Mouse (Mus musculus) brain, embryonic 14.5 days (tissue): Measurements from ENCODE around the gene Ppp2r5d. TPM values are rescaled to one million over a fixed set of nuclear protein-coding genes. Genes with fewer than 3 reads are reported as not detected.

Experiments
- DNase-seq: peaks from one replicate; pipeline ENCODE4 v3.0.0-alpha.2; 2011; ENCODE audit warnings: low read depth
- CTCF ChIP-seq: fragments of 200-500 bp; IDR thresholded peaks from 2 replicates; pipeline ENCODE4 v1.5.1; 2012; ENCODE audit warnings: inconsistent platforms, mild to moderate bottlenecking, moderate library complexity, borderline replicate concordance; ENCODE audit not compliant: insufficient read depth, insufficient read length; ENCODE audit errors: extremely low read depth
- POLR2A ChIP-seq: fragments of 200-500 bp; IDR thresholded peaks from 2 replicates; pipeline ENCODE4 v1.6.1; 2012; ENCODE audit warnings: mild to moderate bottlenecking, inconsistent platforms, borderline replicate concordance; ENCODE audit not compliant: poor library complexity, insufficient read depth, insufficient read length, severe bottlenecking; ENCODE audit errors: extremely low read depth
- polyA plus RNA-seq: library from polyadenylated mRNA; depleted of rRNA; stranded (reverse); fragments of >200 nt; gene quantifications from 2 replicates; pipeline ENCODE4 v1.2.3, GENCODE M21; 2012; rRNA removed

The Ppp2r5d gene
- 112 and 114 TPM in 2 replicates for polyA plus RNA-seq

DNA sequence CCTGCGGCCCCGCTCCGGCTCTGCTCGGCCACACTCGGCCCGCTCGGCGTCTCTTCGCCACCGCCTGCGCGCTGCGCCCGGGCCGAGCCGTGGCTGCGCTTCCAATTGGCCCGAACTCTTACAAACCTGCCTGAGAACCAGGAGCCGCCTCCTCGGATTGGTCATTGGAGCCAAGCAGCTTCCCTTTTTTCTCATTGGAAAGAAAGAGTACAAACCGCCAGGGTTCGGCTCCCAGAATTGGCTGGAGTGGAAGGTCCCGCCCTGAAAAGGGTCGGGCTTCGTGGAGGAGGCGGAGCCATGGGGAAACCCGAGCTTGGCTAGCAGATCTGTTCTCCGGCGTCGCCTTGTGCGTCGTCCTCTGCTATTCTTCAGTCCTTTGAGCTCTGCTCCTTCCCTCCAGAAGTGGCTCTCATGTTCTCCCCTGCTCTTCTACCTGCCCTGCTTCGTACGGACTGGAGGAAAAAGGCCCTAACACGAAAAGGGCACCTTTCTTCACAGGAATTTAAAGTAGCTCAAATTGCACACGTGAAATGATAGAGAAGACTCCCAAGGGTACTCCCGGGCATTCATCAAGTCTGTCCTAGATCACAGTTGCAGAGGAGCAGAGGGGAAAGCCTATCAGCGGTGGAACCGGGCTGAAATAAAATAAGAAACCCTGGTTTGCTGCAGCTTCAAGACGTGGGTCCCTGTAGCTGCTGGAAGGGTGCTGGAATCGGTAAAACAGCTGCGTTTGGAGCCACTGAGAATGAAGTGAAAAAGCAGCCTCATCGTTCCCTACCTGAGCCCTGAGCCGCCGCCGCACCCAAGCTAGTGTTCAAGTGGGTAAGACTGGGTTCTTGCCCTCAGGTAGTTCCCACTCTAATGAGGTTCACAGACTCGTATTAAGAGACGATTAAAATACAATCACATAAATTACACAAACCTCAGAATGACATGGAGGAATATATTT is at the start of gene Ppp2r5d:
Gene Ppp2r5d (minus strand): TSS at position 225 of the 949 bp plus-strand sequence.
- TF ChIP-seq CTCF (0 out of 2 replicates have a peak, but pooled peaks have one; percentile 12), POLR2A (peak; percentile 86)

DNA sequence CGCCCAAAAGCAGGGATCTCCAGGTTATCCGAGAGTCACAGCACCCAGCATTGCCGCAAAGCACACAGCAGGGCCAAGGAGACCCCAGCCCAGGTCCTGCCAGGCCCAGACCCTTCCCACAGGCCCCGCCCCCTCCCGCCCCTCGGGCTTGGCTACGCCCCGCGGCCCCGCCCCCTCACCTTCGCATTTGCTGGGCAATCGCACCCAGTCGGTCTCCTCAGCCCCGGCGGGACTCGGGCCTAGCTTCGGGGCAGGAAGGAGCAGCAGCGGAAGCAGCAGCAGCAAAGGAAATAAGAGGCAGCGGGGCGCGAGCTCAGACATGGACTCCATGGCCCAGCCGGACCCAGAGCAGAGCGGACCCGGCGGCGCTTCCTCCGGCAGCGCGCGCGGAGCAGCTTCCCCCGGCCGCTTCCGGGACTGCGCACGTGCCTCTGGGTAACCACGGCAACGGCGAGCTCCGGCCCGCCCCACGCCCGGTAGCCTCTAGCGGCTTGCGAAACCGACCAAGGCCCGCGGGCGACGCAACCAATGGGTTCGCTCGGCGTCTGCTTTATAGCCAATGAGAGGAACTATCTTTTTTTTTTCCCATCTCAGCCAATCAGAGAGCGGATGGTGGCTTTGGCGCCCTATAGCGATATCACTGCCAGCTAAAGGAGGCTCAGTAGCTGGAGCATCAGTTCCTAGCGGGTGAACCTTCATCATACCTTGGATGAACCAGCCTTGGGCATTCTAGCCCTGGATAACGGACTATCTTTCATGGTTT is 47.1 kb upstream of the Ppp2r5d start, which contains the start of gene Cnpy3:
Gene Cnpy3 (minus strand): TSS at position 421 of the 763 bp plus-strand sequence.
- peak; percentile 100 for DNase-seq
- TF ChIP-seq CTCF (no peak), POLR2A (peak; percentile 77)

More for the DNA sequence above, at the start of gene Ppp2r5d:
- peak; percentile 99 for DNase-seq

GRCm38 (mm10) chr17:46751056-46751793 is 46.3 kb upstream of the Ppp2r5d start:
- DNase-seq: no peak
- TF ChIP-seq POLR2A: no peak
- no peak for TF ChIP-seq CTCF

DNA sequence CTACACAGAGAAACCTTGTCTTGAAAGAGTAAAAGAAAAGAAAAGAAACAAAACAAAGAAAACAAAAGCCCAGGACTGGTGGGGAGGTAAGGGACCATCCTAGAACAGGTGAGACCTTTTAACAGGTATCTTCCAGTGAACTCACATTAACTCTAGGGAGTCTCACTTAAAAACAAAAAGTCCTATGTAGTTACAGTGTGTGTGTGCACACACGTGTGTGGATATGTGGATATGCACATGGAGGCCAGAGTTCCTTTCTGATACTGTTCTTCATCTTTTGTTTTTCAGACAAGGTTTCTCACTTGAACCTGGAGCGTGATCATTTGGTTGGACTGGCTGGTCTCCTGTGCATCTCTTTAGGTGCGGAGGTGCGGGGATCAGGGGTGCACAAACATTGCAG is 45.7 kb upstream of the Ppp2r5d start:
- TF ChIP-seq CTCF (no peak), POLR2A (no peak)
- no peak for DNase-seq

DNA sequence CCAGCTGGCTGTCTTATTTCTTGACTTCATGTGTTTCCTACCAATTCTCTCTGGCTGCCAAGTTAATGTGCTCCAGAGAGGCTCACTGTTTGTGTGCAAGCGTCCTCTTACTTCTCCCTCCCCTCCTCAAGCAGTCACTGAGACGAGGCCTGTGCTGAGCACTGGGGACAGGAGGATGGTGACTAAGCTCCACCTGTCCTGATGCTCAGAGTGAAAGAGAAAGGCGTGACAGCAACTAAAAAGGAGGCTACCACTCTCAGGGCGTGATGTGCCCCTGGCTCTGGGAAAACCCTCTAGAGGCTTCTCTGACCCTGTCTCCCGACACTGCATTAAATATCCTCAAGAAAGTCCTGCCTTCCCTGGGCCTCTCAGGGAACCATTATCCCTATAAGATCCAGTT is 44.4 kb upstream of the Ppp2r5d start:
- TF ChIP-seq CTCF (no peak), POLR2A (no peak)
- DNase-seq: no peak

GRCm38 (mm10) chr17:46747806-46748205 is 42.9 kb upstream of the Ppp2r5d start:
- TF ChIP-seq POLR2A (no peak), CTCF (no peak)
- DNase-seq: no peak

- no peak for DNase-seq
- TF ChIP-seq POLR2A (no peak), CTCF (no peak)
Observed at GRCm38 (mm10) chr17:46747234-46747633, 42.3 kb upstream of the Ppp2r5d start.

DNA sequence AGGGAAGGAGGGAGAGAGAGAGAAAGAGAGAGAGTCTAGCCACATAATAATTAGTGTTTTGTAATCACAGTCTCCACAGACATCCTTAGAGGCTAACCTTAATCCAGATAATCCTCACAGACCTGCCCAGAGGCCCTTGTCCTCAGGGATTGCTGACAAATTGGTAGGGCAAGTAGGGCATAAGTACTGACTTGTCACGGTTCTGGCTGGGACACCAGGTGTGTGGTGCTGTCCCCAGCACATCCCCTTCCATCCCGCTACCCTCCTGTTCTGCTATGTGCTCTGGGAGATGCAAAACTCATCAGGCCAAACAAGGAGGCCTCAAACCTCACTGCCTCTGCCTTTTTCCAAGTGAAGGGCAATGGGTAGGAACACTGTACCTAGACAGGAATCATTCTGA is 40.6 kb upstream of the Ppp2r5d start:
- TF ChIP-seq POLR2A (no peak), CTCF (no peak)
- no peak for DNase-seq

- TF ChIP-seq POLR2A (no peak), CTCF (no peak)
- no peak for DNase-seq
Observed at GRCm38 (mm10) chr17:46742986-46743385, 38.1 kb upstream of the Ppp2r5d start.

DNA sequence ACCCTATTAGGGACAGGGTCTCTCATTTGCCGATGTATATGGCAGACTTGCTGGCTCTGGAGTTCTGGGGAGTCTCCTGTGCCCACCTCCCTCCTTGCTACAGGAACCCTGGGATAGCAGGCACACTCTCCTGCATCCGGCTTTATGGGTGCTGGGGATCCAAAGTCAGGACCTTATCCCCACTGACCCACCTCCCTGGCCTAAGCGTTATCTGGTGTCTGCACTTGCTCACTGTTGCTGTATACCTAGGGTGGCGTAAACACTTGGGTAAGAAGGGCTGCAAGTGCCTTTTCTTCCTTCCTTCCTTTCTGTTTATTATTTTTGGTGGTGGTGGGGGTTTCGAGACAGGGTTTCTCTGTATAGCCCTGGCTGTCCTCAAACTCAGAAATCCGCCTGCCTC is 36.4 kb upstream of the Ppp2r5d start:
- TF ChIP-seq CTCF: no peak
- TF ChIP-seq POLR2A: no peak
- no peak for DNase-seq

- no peak for TF ChIP-seq POLR2A
- peak; percentile 49 for TF ChIP-seq CTCF
- peak; percentile 11 for DNase-seq
Observed at GRCm38 (mm10) chr17:46736160-46736559, 31.2 kb upstream of the Ppp2r5d start.

GRCm38 (mm10) chr17:46735287-46735686 is 30.4 kb upstream of the Ppp2r5d start:
- no peak for DNase-seq
- TF ChIP-seq POLR2A (no peak), CTCF (no peak)

GRCm38 (mm10) chr17:46734055-46734454 is 29.1 kb upstream of the Ppp2r5d start:
- TF ChIP-seq POLR2A: no peak
- DNase-seq: no peak

DNA sequence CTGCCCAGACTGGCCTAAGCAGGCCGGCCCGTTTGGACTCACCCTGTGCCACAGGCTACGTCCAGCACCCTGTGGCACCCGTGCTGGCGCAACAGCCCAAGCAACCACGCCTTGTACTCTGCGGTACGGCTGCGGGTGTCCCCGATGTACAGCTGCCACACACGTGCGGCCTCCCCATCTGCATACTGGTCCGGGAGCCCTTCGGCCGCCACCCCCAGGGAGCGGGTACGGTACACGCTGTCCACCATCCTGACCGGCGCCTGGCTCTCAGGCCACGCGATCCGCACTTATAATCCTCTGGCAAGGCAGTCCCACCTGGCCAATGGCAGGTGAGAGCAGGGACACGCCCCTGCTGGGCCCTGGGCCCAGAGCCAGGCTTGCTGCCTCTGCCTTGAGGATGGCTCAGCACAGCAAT is 24.0 kb upstream of the Ppp2r5d start, which contains the start of gene Gnmt:
Gene Gnmt (minus strand): TSS at position 265 of the 415 bp plus-strand sequence.
- DNase-seq: no peak
- TF ChIP-seq POLR2A (no peak), CTCF (no peak)
